ENCODE assay signal across 9 mouse cellular contexts in the genomic region with DNA sequence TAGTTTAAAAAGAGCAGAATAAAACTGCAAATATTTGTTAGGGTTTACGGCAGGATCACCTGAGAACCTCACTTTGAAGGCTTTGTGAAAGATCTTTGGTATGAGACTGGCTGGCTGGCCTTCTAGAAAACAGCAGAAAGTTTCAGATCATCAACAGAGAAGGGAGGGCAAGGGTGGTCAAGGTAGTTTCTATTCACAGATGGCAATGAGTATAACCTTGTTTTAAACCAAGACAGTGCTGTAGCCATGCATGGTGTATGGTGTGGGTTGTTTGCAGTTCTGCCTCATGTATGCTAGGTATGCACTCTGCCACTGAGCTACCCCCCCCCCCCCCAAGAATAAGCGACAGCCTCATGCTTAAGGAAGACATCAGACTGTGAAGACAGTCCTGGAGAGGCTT. TPM values are rescaled to one million over a fixed set of nuclear protein-coding genes. Genes with fewer than 3 reads are reported as not detected.
DNase-seq lines count a peak whose midpoint lies in the region; ATAC-seq and TF ChIP-seq lines count a peak whose summit lies in the region.
"Had no signal": no experiment of that assay in that cellular context is flagged by ENCODE, and none has a peak within 500 bp of the region (broad histone marks: within the 10 kb centered on the region; RNA-seq: fewer than 3 reads in every experiment).

No protein-coding gene starts in this region.

- no peaks in the 10 kb centered on the region for H3K27me3 ChIP-seq in midbrain, embryonic 11.5 days (ENCODE audit: control insufficient read depth, insufficient read depth, low read length)
- no peaks in the 10 kb centered on the region for H3K27me3 ChIP-seq in midbrain, embryonic 16.5 days (ENCODE audit: control insufficient read depth, insufficient read depth, low read depth, low read length)
- H3K27me3 ChIP-seq in limb, embryonic 12.5 days: no peaks in the 10 kb centered on the region
- no peaks in the 10 kb centered on the region for H3K27me3 ChIP-seq in stomach, embryonic 16.5 days (ENCODE audit: control insufficient read depth, insufficient read depth, low read length)

- DNase-seq in gastrocnemius, adult 2 months: peak; percentile 5
- DNase-seq in gastrocnemius, postnatal 25 days: no peak
- peak; percentile 57 for DNase-seq in midbrain, embryonic 11.5 days (ENCODE audit: low spot score, missing footprints)
- no peak for DNase-seq in frontal cortex, postnatal 10 days (ENCODE audit: low spot score in 2 of 2)
- DNase-seq in frontal cortex, adult 2 months (ENCODE audit: extremely low spot score in 1 of 2, low spot score in 1 of 2): no peak
- DNase-seq: kidney, postnatal 36 days had no signal

- ATAC-seq in midbrain, embryonic 11.5 days (ENCODE audit: low FRiP score): no peak
- no peak for ATAC-seq in midbrain, embryonic 16.5 days
- no peak for ATAC-seq in limb, embryonic 12.5 days (ENCODE audit: insufficient number of reproducible peaks, insufficient read depth, low FRiP score, low TSS enrichment, low read depth)
- ATAC-seq in stomach, embryonic 16.5 days (ENCODE audit: insufficient read depth, low FRiP score): no peak

- H3K36me3 ChIP-seq in midbrain, embryonic 11.5 days (ENCODE audit: control insufficient read depth, insufficient read depth, low read length): no peaks in the 10 kb centered on the region
- no peaks in the 10 kb centered on the region; the same call in 1 of the 2 replicates for H3K36me3 ChIP-seq in midbrain, embryonic 16.5 days (ENCODE audit: control insufficient read depth, insufficient read depth, low read length)
- peaks cover 13% of the 10 kb centered on the region for H3K36me3 ChIP-seq in limb, embryonic 12.5 days
- H3K36me3 ChIP-seq in stomach, embryonic 16.5 days (ENCODE audit: control insufficient read depth, insufficient read depth, low read length): peaks cover 4% of the 10 kb centered on the region; the same call in 1 of the 2 replicates

- peak overlapping the region; percentile 73 for H3K4me3 ChIP-seq in gastrocnemius, adult 2 months
- H3K4me3 ChIP-seq in midbrain, embryonic 11.5 days (ENCODE audit: low read depth, low read length): no peak overlapping the region
- no peak overlapping the region for H3K4me3 ChIP-seq in midbrain, embryonic 16.5 days (ENCODE audit: low read depth, low read length)
- peak overlapping the region; percentile 22; the same call in 1 of the 2 replicates for H3K4me3 ChIP-seq in limb, embryonic 12.5 days (replicated peaks)
- peak overlapping the region; percentile 25 for H3K4me3 ChIP-seq in stomach, embryonic 16.5 days (replicated peaks; ENCODE audit: low read length)

- H3K4me1 ChIP-seq in midbrain, embryonic 11.5 days (ENCODE audit: control insufficient read depth, insufficient read depth, low read length): peaks cover 8% of the 10 kb centered on the region
- peaks cover 8% of the 10 kb centered on the region for H3K4me1 ChIP-seq in midbrain, embryonic 16.5 days (ENCODE audit: control insufficient read depth, insufficient read depth, low read length)
- peaks cover 33% of the 10 kb centered on the region for H3K4me1 ChIP-seq in limb, embryonic 12.5 days (replicated peaks)
- H3K4me1 ChIP-seq in stomach, embryonic 16.5 days (ENCODE audit: control insufficient read depth, insufficient read depth, low read length): peaks cover 31% of the 10 kb centered on the region

- 0 out of 2 replicates have a peak overlapping the region, but pooled peaks have one; percentile 9 for H3K9ac ChIP-seq in midbrain, embryonic 11.5 days (ENCODE audit: low read length)
- no peak overlapping the region for H3K9ac ChIP-seq in midbrain, embryonic 16.5 days (ENCODE audit: low read depth, low read length)
- 0 out of 2 replicates have a peak overlapping the region, but pooled peaks have one; percentile 8 for H3K9ac ChIP-seq in limb, embryonic 12.5 days (replicated peaks)
- H3K9ac ChIP-seq in stomach, embryonic 16.5 days (ENCODE audit: low read length): peak overlapping the region; percentile 43

- TF ChIP-seq CTCF in gastrocnemius, adult 2 months (IDR thresholded peaks at IDR 0.05): no peak

- intact Hi-C loops in gastrocnemius, adult 2 months (cut with DNase I): loop anchor here (10.0 kb wide), 1 partner anchor 185 kb away; a partner anchor contains a TSS

- WGBS in midbrain, embryonic 11.5 days: 85% methylated on average over 2 of the region's 2 CpGs
- 72% methylated on average over 2 of the region's 2 CpGs for WGBS in midbrain, embryonic 16.5 days
- 86% methylated on average over 2 of the region's 2 CpGs for WGBS in limb, embryonic 12.5 days
- 27% methylated on average over 2 of the region's 2 CpGs for WGBS in stomach, embryonic 16.5 days

- H3K27ac ChIP-seq in gastrocnemius, adult 2 months: peak overlapping the region; percentile 100
- H3K27ac ChIP-seq in midbrain, embryonic 11.5 days (ENCODE audit: low read depth, low read length): no peak overlapping the region
- H3K27ac ChIP-seq in midbrain, embryonic 16.5 days (ENCODE audit: low read length): no peak overlapping the region
- H3K27ac ChIP-seq in limb, embryonic 12.5 days: no peak overlapping the region
- no peak overlapping the region for H3K27ac ChIP-seq in stomach, embryonic 16.5 days (ENCODE audit: low read length)

- H3K4me2 ChIP-seq in midbrain, embryonic 11.5 days: 0 out of 2 replicates have a peak overlapping the region, but pooled peaks have one; percentile 4
- H3K4me2 ChIP-seq in midbrain, embryonic 16.5 days (ENCODE audit: low read length): no peak overlapping the region
- H3K4me2 ChIP-seq in limb, embryonic 12.5 days: peak overlapping the region; percentile 72
- peak overlapping the region; percentile 65 for H3K4me2 ChIP-seq in stomach, embryonic 16.5 days (ENCODE audit: low read depth, low read length)

- H3K9me3 ChIP-seq in midbrain, embryonic 11.5 days (ENCODE audit: control insufficient read depth, low read length): no peaks in the 10 kb centered on the region
- H3K9me3 ChIP-seq in midbrain, embryonic 16.5 days (replicated peaks; ENCODE audit: control insufficient read depth, low read length, poor library complexity, severe bottlenecking): no peaks in the 10 kb centered on the region
- H3K9me3 ChIP-seq in limb, embryonic 12.5 days: no peaks in the 10 kb centered on the region
- H3K9me3 ChIP-seq in stomach, embryonic 16.5 days (replicated peaks; ENCODE audit: control insufficient read depth, low read length): no peaks in the 10 kb centered on the region

RNA-seq across cellular contexts. Expression of a gene that starts 2.2 kb away (rescaled TPM):
- 1,000 to 10,000 TPM; 1,223 to 1,379 TPM for total RNA-seq in gastrocnemius, adult 2 months (2021)
- 1,000 to 10,000 TPM; 1,018 to 1,234 TPM for total RNA-seq in gastrocnemius, postnatal 25 days (2021)
- polyA plus RNA-seq in midbrain, embryonic 11.5 days (2014; fragmentation: Nextera tagmentation; extraction: Ambion mirVana): 1.3 and 1.4 TPM in 2 replicates
- 1.3 and 1.4 TPM in 2 replicates for polyA plus RNA-seq in midbrain, embryonic 16.5 days (2015; fragmentation: Nextera tagmentation; extraction: Ambion mirVana)
- 7.6 and 8.6 TPM in 2 replicates for polyA plus RNA-seq in limb, embryonic 12.5 days (2016; fragmentation: Nextera tagmentation; extraction: Ambion mirVana)
- 15.7 and 21.1 TPM in 2 replicates for polyA plus RNA-seq in stomach, embryonic 16.5 days (2015; fragmentation: Nextera tagmentation; extraction: Ambion mirVana)
- polyA plus RNA-seq in frontal cortex, adult 2 months (2012; rRNA removed): 2.8 and 3.7 TPM in 2 replicates

RNA-seq across cellular contexts. Expression of a gene that starts 2.4 kb away (rescaled TPM):
- 100 to 1,000 TPM; 301 to 553 TPM for total RNA-seq in gastrocnemius, adult 2 months (2021)
- total RNA-seq in gastrocnemius, postnatal 25 days (2021): 100 to 1,000 TPM; 404 to 431 TPM
- 375 and 403 TPM in 2 replicates for polyA plus RNA-seq in midbrain, embryonic 11.5 days (2014; fragmentation: Nextera tagmentation; extraction: Ambion mirVana)
- polyA plus RNA-seq in midbrain, embryonic 16.5 days (2015; fragmentation: Nextera tagmentation; extraction: Ambion mirVana): 82.2 and 92.0 TPM in 2 replicates
- 586 and 602 TPM in 2 replicates for polyA plus RNA-seq in limb, embryonic 12.5 days (2016; fragmentation: Nextera tagmentation; extraction: Ambion mirVana)
- polyA plus RNA-seq in stomach, embryonic 16.5 days (2015; fragmentation: Nextera tagmentation; extraction: Ambion mirVana): 524 and 584 TPM in 2 replicates
- 42.9 and 48.8 TPM in 2 replicates for polyA plus RNA-seq in frontal cortex, adult 2 months (2012; rRNA removed)

Comparison
In these comparisons a context has a peak if more than half of its experiments do, and no peak if none do; other contexts are left out.
1. DNase-seq: peak in gastrocnemius, adult 2 months (single experiment) and midbrain, embryonic 11.5 days (single experiment); none in gastrocnemius, postnatal 25 days (single experiment), frontal cortex, postnatal 10 days (0 of 2) and frontal cortex, adult 2 months (0 of 2).
2. H3K4me3 ChIP-seq: peak in gastrocnemius, adult 2 months (single experiment), limb, embryonic 12.5 days (single experiment) and stomach, embryonic 16.5 days (single experiment); none in midbrain, embryonic 11.5 days (single experiment) and midbrain, embryonic 16.5 days (single experiment).